Mouse (Mus musculus) erythroid progenitor cell, adult 5-6 weeks (primary cell): ENCODE measurements at regions not wholly inside any gene's neighbourhood (a gene's known extent, or its start where the extent isn't known, plus 50 kb on each side); places are given as distances from the start of the nearest gene placed in this dataset.

Experiments
- ATAC-seq: replicated peaks from 2 replicates; pipeline ENCODE4 v1.8.0; 2016; ENCODE audit warnings: moderate number of reproducible peaks, mild to moderate bottlenecking, moderate TSS enrichment, inconsistent platforms; ENCODE audit not compliant: poor library complexity, low FRiP score, severe bottlenecking

DNA sequence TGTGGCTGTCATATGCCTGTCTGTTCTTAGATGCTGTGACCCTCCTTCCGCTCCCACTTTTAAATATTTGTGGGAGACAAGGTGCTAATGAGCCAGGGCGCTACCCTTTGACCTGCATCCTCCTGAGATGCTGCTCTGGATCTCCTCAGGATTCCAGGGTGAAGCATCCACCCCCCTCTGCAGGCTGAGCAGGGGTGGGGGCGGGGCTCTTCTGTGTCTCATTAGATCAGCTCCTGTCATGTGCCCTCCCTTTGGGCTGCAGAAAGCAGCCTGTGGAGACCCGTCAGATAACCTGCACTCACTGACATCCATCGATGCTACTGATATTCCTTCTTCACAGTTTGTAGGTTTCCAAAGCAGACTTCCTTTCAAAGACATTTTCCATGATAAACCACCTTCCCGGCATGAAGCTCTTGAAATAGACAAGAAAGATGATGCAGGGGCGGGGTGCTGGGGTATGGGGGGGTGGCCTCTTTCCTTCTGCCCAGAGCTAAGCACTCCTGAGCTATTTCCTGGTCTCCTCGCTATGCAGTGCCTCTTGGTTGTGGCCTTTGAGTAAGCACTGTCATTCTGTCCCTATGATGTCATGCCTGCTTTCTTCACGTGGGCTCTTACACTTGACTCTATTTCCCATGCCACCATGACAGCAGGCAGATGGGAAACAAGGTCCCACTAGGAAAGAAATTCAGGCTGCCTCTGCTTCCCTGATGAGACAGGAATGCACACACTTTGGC, 200.4 kb upstream of the Kazn start:
- ATAC-seq, result no peak

DNA sequence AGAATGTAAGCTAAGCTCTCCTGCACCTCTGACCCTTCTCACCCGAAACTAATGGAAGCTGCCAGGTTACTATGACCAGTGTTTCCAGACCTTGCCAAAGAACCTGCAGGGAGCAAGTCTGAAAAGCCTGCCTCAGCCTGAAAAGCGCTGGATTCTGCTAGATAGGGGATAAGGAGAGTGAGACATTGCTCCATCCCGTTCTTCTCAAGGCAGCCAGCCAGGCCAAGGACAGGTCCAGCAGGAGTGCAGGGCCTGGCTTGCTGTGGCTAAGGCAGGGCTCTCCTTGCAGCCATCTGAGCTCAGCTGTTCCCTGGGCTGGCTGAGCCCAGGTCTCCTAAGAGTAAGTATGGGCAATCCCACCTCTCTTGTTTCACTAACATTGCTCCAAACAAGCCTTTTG, 185.4 kb upstream of the Kazn start:
- ATAC-seq, result no peak

DNA sequence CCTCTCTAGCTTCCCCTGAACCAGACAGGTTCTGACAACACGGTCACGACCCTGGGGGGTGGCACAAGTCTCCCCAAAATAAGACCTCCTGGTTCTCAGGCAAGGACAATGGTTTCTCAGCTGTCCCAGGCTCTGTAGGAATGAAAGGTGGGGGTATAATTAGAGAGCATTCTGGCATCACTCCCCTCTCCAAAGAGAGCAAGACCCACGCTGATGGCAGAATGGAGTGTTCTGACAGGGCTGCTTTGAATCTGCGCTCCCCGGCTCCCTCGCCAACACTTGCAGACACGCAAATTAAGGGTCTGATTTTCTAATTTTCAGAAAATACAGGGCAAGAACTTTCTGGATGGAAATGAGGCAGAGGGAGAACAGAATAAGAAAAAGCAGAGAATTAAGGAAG, 181.2 kb upstream of the Kazn start:
- ATAC-seq, result no peak

DNA sequence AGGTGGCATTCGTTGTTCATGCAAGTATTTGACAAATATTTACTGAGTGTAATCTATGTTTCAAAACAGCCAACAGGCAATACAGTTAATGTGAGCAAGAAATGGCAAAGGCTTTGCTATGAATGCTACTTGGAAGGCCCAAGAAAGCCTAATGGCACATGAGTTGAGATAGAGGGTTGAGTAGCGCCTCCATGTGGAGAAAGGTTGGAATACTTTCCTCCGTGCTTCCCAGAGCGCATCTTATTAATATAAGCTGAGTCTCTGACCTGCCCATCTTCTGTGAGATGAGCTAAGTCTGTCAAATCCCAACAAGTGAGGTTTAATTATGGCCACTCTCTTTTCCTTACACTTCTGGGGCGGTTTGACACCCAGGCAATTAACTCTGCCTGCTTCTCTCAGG, 175.7 kb upstream of the Kazn start:
- no peak for ATAC-seq

DNA sequence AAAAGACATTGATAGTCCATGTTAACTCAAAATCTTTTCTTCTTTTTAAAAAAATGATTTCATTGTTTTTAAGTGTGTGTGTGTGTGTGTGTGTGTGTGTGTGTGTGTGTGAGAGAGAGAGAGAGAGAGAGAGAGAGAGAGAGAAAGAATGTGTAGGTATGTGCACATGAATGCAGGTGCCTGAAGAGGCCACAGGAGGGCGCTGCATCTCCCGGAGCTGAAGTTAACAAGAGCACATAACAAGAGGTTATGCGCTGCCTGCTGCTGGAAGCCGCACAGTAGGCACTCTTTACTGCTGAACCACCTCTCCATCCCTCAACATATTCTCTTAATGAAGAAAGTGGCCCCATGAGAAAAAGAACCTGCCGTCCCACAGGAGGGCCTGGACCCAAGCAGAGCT, 172.6 kb upstream of the Kazn start:
- no peak for ATAC-seq

DNA sequence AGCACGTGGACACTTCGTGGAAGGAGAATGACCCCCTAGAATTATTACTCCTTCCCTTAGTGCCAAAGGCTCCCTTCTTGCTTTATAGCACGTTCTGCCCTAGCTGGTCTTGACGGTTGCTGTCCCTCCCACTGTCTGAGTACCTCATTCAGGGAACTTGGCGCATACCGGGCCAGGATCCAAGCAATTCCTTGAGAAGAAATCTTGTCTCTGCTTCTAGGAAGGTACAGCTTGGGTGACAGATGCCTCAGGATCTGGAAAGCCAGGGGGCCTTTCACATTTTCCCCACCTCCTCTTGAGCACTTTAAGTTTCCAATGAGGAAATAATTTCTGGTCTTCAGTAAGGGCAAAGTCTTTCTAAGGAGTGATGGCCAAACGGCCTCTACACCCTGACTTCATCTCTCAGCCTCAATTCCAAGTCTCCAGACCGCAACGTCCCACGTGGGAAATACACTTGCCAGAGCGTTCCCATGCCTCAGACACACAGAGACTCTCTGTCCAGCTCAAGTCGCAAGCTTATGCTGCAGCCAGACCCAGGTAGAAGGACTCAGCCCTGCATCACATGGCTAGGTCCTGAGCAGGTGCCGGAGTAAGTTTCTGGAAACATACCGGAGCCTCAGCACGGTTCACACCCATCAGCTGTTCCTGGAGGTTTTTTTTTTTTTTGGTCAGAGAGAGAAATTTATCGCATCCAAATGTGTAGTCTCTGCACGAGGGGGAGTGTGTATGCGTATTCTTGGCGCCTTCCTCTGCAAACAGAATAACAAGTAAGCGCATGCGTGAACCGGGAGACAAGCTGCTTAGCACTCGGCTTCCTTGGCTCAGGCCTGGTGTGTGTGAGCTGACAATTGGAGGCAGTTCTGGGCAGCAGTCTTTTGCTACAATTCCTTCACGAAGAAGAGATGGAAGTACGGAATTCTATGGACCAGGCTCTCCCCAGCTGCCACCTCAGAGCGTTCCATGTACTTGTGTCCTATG, 171.7 kb upstream of the Kazn start:
- no peak for ATAC-seq

DNA sequence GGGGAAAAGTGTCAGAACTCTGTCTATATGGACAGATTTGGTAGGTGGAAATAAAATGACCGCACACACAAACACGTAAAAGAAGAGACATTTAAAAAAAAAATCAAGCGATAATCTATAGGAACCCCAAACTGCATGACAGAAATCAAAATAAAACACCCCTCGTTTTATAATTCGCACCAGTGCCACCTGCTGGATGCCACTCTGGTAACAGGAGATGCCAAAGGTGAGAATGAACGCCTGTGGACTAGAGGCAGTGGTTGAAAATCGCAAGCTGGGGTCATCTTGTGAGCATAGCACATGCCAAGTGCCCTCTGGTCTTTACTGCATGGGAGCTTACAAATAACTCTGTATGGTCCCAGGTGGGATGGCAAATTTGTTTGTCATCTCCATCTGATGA, 158.7 kb upstream of the Kazn start:
- ATAC-seq, result no peak

DNA sequence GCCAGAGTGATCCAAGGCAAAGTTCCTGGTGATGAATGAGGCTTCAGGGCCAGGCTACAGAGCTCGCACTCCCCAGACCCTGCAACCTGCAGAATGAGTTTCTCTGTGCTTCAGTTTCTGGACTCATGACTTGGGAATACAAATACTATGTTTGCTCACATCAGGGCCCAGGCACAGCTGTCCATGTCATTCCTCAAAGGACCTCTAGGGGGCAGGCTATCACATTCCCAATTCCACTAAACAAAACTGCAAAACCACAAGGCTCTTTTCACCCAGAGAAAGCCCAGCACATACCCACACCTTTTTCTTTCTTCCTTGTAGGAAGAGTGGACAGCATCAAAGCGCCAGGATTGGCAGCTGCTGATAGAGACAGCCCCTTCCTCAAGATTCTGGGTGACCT, 153.7 kb upstream of the Kazn start:
- ATAC-seq, result no peak

DNA sequence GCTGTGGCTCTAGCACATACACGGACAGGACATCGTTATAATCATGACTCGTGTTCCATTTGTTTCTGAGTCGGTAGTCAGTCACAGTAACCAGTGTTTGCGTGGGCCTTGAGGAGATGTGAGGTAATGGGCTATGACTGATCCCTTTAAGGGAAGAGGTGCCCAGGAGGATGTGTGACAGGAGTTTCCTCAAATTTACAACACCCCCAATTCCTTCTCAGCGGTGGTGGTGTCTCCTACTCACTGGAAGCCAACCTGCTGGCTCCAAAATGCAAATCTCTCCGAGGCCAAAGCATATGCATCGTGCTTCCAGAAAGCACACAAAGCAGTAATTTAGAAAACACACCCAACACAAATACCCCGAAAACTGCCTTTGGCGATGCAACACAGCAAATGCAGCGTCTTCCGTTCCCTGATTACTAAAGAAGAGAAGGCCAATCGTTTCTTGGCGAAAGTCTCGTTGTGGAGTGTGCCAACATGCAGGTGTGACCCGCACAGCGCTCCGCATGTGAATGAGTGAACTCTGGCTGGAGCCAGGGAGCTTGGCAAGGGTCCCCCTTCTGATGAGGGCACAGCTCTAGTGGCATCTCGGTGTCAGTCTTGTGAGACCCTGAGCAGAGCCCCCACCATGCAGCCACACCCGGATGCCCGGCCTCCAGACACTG, 151.5 kb upstream of the Kazn start:
- no peak for ATAC-seq

DNA sequence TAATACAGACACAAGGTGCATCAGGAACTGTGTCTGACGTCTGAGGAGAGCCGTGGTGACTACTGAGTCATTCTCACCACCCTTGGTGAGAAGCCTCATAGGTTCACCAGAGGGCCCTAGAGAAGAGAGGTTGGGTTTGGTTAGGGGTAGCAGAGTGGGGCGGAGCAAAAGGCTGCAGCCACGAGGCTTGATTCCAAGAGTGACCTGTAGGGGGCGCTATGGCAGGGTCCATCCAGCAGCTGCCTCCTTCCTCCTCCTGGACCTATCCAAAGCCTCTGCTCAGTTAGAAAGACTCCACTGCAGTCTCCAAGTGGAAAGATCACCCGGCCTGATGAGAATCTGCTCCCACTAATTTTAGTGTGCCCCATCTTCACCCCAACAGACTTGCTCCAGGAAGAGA, 149.3 kb upstream of the Kazn start:
- 0 out of 2 replicates have a peak, but pooled peaks have one; percentile 10 for ATAC-seq

DNA sequence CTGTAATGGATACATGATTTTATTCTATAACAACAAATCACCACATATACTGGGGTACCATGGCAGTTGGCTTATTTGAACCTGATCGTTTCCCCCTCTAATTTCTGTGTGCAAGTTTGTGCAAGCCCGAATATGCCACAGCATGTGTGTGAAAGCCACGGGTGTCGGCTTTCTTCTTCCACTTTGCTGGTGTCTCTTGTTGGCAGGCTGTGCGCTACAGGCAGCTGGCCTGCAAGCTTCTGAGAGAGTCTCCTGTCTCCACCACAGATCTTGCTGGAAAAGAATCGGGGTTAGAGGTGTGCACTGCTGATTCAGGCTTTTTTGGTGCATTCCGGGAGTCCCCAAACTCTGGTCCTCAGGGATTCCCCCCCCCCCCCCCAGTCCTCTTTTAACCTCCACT, 142.0 kb upstream of the Kazn start:
- no peak for ATAC-seq

DNA sequence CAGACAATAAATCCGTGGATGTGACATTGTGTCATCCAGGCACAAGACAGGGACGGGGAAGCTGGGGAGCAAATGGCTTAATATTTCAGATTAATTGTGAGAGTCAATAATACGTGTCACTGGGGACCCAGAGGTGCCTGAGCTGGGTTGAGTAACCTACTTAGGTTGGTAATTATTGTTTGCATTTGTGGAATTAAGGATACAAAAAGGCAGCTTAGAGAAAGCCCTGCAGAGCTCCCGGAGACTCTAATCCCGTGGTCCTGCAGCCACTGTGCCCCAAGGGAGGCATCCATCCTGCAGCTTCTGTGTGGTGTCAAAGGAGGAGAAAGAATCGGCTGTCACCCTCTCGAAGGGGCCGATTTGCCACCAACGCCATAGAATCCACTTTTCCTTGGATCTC, 139.3 kb upstream of the Kazn start:
- ATAC-seq, result no peak

DNA sequence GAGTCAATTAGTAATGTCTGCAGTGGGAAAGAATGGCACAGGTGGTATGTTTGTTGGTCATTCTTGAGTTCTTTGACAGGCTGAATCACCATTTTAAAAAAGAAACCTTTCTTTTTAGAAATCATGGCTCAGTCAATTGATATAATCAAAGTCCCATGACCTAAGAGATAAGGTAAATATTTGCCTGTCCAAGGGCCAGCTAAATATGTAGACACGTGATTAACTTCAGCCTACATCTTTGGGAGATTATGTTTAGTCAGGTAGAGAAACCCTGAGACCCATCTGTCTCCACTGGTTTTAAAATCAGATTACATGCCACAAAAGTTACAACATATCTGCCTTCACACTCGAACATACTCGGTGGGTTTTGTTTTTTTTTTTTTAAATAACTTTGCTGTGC, 128.6 kb upstream of the Kazn start:
- no peak for ATAC-seq

DNA sequence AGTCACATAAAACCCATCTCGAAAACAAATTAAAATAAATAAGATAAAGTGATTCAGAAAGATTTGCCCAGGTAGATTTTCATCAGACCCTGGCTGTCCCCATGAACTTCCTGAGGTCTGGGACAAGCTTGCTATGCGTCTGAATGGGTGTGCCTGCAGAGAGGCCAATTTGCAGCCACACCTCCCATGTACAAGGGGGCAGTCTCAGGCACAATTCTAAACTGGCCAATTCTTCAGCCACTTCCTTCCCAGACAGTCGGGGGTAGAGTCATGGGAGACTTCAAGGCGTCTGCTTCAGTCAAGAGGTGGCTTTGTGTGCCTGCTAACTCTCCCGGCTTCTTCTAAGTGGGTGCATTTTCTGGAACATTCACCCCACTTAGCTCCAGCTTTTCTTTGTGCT, 122.9 kb upstream of the Kazn start:
- ATAC-seq, result no peak

DNA sequence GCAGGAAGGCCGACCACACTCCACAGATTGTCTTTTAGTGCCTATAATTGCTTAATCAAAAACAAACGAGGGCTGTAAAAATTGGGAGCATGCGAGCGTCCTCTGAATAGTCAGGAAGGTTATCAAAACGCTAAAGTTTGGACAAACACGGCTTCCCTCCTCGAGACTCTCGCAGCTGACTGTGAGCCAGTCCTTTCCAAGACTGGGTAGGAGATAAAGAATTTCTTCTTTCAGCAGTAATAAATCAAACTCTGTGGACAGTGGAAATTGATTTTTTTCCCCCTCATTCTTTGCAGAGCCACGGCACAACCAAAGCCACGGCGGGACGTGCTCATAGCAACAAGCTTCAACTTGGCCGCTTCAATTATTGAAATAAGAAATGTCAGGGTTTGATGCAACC, 119.7 kb upstream of the Kazn start:
- ATAC-seq, result no peak

DNA sequence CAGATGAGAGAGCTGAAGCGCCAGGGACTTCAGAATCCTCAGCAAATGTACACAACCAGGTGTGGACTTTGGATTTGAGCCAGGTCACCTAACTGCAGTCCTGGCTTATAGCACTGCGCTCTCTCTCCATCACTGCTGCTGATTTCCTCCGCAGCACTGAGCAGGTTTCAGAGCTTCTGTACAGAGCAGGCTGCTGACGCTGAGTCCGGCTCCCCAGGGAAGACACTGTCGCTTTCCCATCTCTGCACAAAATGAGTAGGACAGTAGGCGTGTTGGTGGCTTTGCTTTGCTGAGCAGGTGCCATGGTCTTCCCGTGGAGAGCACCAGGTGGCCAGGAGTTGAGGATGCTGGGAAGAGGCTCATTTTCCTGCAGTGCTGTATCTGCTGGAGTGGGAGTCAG, 116.2 kb upstream of the Kazn start:
- ATAC-seq, result no peak

DNA sequence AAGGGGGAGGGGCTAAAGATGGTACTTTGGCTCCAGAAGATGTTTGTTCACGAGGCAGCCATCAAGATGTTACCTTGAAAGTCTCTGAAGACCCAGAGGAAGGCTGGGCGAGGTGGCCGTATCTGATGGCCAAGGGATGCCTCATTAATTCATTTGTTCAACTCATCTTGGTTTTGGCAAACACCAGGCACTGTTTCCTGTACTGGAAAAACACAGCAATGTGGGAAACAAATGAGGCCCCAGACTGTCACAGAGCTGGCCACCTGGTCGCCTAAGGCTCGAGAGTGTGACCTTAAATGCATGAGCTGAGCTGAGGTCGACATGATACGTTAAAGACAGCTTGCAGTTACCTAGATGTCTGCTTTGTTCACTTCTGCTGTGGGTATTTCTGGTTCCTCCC, 114.3 kb upstream of the Kazn start:
- ATAC-seq, result no peak

DNA sequence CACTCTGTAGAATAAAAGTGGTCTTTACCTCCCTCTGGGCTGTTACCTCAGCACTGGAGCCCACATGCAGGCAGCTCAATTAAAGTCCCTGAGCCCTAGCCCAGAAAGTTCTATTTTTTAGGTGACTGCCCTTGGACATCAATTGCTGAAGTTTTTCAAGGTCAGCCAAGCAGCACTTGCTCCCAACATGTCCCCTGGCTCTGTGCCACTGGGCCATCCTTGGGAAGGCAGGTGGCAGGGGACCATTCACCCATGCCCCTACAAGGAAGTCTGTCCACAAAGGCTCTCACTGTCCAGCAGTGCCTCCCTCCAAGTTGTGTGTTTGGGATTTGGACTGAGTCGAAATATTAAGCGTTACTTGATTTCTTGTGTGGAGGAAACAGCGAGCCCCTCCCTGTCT, 112.6 kb upstream of the Kazn start:
- no peak for ATAC-seq

DNA sequence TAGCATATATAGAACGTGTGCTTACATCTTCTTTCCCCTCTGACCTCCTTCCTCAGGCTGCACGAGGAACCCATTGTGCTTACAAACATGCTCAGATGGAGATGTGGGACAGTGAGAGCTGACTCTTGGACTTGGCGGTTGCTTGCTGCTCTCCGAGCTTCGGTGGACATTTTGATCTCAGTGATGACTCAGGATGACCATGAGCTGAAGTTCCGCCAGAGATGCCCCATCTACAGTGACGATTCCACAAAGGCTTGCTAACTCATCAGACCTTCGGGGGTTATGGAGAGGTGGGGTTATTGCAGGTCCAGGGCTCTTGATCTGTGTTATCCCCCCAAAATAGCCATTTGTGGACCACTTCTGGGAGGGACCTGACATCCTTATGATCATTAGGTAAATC, 111.8 kb upstream of the Kazn start:
- ATAC-seq, result no peak

DNA sequence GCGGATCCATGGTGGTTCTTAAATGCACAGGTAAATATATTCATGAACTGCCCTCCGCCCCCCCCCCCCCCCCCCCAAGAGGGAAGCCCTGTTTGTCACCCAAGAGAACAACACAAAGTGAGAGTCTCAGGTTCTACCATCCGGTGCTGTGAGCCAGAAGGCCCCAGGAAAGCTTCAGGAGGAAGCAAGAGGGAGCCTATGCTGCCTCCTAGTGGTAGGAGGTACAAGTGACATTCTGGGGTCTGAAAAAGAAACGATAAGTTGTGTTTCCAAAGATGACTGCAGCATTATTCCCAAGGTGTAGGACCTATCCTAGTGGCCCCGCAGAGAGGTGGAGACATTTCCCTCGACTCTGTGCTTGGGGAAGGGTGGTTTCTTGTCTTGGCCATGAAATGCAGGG, 109.7 kb upstream of the Kazn start:
- no peak for ATAC-seq
